Mouse (Mus musculus) heart, embryonic 15.5 days (tissue): Measurements from ENCODE around the gene Nptn. TPM values are rescaled to one million over a fixed set of nuclear protein-coding genes. Genes with fewer than 3 reads are reported as not detected.
"Not testable (repeated sequence)": the region's sequence is repeated elsewhere in the genome, so short reads cannot be mapped to it uniquely, and the experiment has no call there.

ENCODE experiments used
- ATAC-seq: fragments of 200-750 bp; cut with Nextera tagmentation; replicated peaks from 2 replicates; pipeline ENCODE4 v1.8.0; 2017; ENCODE audit warnings: low read depth, moderate TSS enrichment; ENCODE audit not compliant: insufficient number of reproducible peaks, insufficient read depth, low FRiP score
- H3K27ac ChIP-seq: fragments of 300-500 bp; sonication (generic); 2 replicates; pipeline ENCODE4 v1.5.1; 2015; ENCODE audit warnings: mild to moderate bottlenecking, inconsistent platforms
- H3K27me3 ChIP-seq: fragments of 300-500 bp; sonication (generic); 2 replicates; pipeline ENCODE4 v1.6.1; 2015; ENCODE audit warnings: inconsistent platforms
- H3K36me3 ChIP-seq: fragments of 300-500 bp; sonication (generic); 2 replicates; pipeline ENCODE4 v1.6.1; 2015; ENCODE audit warnings: mild to moderate bottlenecking, inconsistent platforms
- H3K4me1 ChIP-seq: fragments of 300-500 bp; sonication (generic); replicated peaks from 2 replicates; pipeline ENCODE4 v1.6.1; 2015; ENCODE audit warnings: inconsistent platforms
- H3K4me2 ChIP-seq: fragments of 300-500 bp; sonication (generic); 2 replicates; pipeline ENCODE4 v1.6.1; 2015; ENCODE audit warnings: inconsistent platforms, mild to moderate bottlenecking, moderate library complexity
- H3K4me3 ChIP-seq: fragments of 300-500 bp; sonication (generic); 2 replicates; pipeline ENCODE4 v1.5.1; 2015; ENCODE audit warnings: mild to moderate bottlenecking, inconsistent platforms
- H3K9ac ChIP-seq: fragments of 300-500 bp; sonication (generic); 2 replicates; pipeline ENCODE4 v1.6.1; 2015; ENCODE audit warnings: mild to moderate bottlenecking, inconsistent platforms
- H3K9me3 ChIP-seq: fragments of 300-500 bp; sonication (generic); replicated peaks from 2 replicates; pipeline ENCODE4 v1.6.1; 2016; ENCODE audit warnings: inconsistent platforms
- WGBS: fragments of 180-500 bp; shearing (Covaris S2); methylation state at CpG from one replicate; pipeline ENCODE4 v1.1.7; 2015; ENCODE audit warnings: mixed read lengths; 5-methylcytosine and 5-hydroxymethylcytosine counted together
- polyA plus RNA-seq: library from polyadenylated mRNA; unstranded; fragments of >200 nt; fragmentation: Nextera tagmentation; extraction: Ambion mirVana; gene quantifications from 2 replicates; pipeline ENCODE4 v1.2.1, GENCODE M21; 2015

Gene Nptn
- polyA plus RNA-seq, 1 experiment from 2014 or later = 103 TPM

- H3K4me2 ChIP-seq = no peak overlapping the region
- H3K4me3 ChIP-seq = no peak overlapping the region
- no peaks in the 10 kb centered on the region for H3K9me3 ChIP-seq
- ATAC-seq = no peak
- H3K4me1 ChIP-seq = no peaks in the 10 kb centered on the region
- H3K9ac ChIP-seq = no peak overlapping the region
- no peaks in the 10 kb centered on the region for H3K36me3 ChIP-seq
- H3K27ac ChIP-seq = no peak overlapping the region
- H3K27me3 ChIP-seq = no peaks in the 10 kb centered on the region
These were observed 14.4 kb upstream of the Nptn start for GRCm38 (mm10) chr9:58567682-58568081.

DNA sequence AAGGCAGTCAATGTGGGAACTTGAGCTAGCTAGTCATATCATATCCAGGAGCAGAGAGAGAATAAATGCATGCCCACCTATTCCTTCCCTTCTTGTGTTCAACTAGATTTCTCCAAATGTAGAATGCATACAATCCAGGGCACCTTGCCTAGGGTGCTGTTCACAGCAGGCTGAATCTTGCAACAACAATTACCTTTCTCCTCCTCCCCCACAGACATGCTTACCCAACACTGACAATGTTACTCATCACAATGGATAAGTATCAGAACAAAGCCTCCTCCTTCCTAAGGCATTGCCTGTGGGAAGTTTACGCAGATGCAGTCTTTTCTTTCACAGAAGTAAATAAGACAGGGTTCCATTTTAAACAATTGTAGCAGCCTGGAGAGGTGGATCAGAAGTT lies 11.0 kb upstream of the Nptn start:
- Histone ChIP-seq H3K9me3 (no peaks in the 10 kb centered on the region), H3K4me1 (no peaks in the 10 kb centered on the region), H3K36me3 (no peaks in the 10 kb centered on the region), H3K27me3 (no peaks in the 10 kb centered on the region), H3K4me2 (no peak overlapping the region), H3K4me3 (no peak overlapping the region), H3K9ac (no peak overlapping the region), H3K27ac (no peak overlapping the region)
- ATAC-seq = no peak
- 88% methylated on average over 1 of the region's 1 CpGs for WGBS

- no peak for ATAC-seq
- peaks cover 9% of the 10 kb centered on the region for H3K4me1 ChIP-seq
- no peak overlapping the region for H3K4me2 ChIP-seq
- 19% methylated on average over 3 of the region's 3 CpGs for WGBS
- H3K9ac ChIP-seq = no peak overlapping the region
- H3K4me3 ChIP-seq = no peak overlapping the region
- no peaks in the 10 kb centered on the region for H3K36me3 ChIP-seq
- H3K27me3 ChIP-seq = no peaks in the 10 kb centered on the region
- H3K9me3 ChIP-seq = no peaks in the 10 kb centered on the region
- no peak overlapping the region for H3K27ac ChIP-seq
These were observed 3.4 kb upstream of the Nptn start for GRCm38 (mm10) chr9:58578669-58579068.

DNA sequence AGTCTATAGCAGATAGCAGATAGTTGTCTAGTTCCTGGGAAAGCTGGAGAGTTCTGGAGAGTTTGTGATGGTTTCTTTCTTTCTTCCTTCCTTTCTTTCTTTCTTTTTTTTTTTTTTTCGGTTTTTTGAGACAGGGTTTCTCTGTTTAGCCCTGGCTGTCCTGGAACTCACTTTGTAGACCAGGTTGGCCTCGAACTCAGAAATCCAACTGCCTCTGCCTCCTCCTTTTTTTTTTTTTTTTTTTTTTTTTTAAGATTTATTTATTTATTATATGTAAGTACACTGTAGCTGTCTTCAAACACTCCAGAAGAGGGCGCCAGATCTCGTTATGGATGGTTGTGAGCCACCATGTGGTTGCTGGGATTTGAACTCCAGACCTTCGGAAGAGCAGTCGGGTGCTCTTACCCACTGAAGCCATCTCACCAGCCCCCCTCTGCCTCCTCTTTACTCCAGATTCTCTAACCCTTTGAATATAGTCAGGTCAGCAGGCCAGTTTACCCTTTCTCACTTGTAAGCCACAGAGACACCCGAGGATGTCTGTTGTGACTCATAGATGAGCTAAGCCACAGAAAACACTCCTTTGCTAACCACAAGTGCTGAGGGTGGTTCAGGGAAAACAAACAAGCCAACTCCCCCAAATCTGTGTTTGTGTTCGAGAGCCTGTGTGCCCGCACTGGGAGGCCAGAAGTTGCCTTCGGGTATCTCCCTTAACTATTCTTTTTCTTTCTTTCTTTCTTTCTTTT lies 1.4 kb upstream of the Nptn start:
- WGBS = 70% methylated on average over 10 of the region's 10 CpGs
- not testable (repeated sequence) for H3K27me3 ChIP-seq, H3K36me3 ChIP-seq, ATAC-seq, H3K9me3 ChIP-seq, H3K9ac ChIP-seq, H3K4me3 ChIP-seq
- peak overlapping the region; percentile 91 for H3K27ac ChIP-seq
- peak overlapping the region; percentile 79; the same call in 1 of the 2 replicates for H3K4me2 ChIP-seq
- H3K4me1 ChIP-seq = peaks cover 18% of the 10 kb centered on the region

DNA sequence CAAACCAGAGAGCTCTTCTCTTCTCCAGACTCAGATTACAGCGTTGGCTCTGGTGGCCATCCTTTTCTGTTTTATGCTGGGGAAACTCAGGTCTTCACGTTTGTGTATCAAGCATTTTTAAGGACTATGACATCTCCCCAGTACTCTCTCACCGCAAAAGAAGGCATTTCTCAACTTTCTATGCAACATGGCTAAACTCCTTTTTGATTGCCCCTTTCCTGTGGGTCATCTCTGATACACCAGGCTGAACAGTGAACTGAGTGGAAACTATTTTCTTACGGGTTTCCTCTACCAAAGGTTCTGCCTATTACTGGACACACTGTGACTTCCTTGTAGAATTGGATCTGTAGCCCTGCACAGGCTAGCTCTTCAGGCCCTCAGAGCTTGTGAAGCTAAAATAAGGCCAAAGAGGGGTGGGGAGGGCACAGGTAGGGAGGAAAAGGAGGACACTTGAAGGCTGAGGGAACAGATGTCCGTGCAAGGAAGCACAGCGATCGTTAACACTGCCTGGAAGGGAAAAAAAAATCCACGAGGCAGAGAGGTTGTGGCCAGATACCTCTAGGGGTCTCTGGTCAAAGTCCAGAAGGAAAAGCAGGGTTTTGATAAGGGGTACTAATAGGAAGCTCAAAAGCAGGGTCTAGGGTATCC lies 633 bp upstream of the Nptn start:
- Histone ChIP-seq H3K27me3 (no peaks in the 10 kb centered on the region), H3K4me2 (peak overlapping the region; percentile 79), H3K4me3 (peak overlapping the region; percentile 51), H3K4me1 (peaks cover 18% of the 10 kb centered on the region), H3K36me3 (no peaks in the 10 kb centered on the region), H3K27ac (peak overlapping the region; percentile 91), H3K9ac (peak overlapping the region; percentile 61), H3K9me3 (no peaks in the 10 kb centered on the region)
- peak; percentile 5 for ATAC-seq
- WGBS = 23% methylated on average over 8 of the region's 8 CpGs

- Histone ChIP-seq H3K27me3 (no peaks in the 10 kb centered on the region), H3K36me3 (no peaks in the 10 kb centered on the region), H3K4me1 (peaks cover 18% of the 10 kb centered on the region), H3K27ac (peak overlapping the region; percentile 99), H3K9ac (peak overlapping the region; percentile 99), H3K4me2 (peak overlapping the region; percentile 74), H3K9me3 (no peaks in the 10 kb centered on the region), H3K4me3 (peak overlapping the region; percentile 99)
- ATAC-seq = peak; percentile 40; the same call in 1 of the 2 replicates
- WGBS = under 1% methylated on average over 42 of the region's 42 CpGs
These were observed 684 bp downstream of the Nptn start for GRCm38 (mm10) chr9:58582581-58583266.

DNA sequence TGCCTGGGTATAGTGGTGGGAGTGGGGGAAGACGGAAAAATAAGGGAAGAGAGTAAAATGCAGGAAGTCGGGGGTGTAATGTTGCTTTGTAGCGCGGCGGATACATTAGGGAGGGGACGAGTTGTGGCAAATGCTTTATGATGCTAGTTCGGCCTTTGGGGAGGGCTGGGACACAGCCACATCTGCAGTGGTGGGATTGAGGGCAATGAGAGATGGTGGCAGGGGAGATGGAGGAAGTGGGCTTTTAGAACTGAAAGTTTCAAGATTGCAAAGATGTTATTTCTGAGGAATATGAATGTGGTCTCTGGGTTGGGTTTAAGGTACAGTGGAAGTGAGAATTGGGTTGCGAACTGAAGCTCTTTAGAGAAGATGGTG lies 1.2 kb downstream of the Nptn start:
- Histone ChIP-seq H3K9ac (peak overlapping the region; percentile 99), H3K4me3 (peak overlapping the region; percentile 99), H3K27me3 (no peaks in the 10 kb centered on the region), H3K4me2 (peak overlapping the region; percentile 74), H3K36me3 (no peaks in the 10 kb centered on the region), H3K4me1 (peaks cover 18% of the 10 kb centered on the region), H3K27ac (peak overlapping the region; percentile 99), H3K9me3 (no peaks in the 10 kb centered on the region)
- 1% methylated on average over 8 of the region's 8 CpGs for WGBS
- ATAC-seq = no peak

DNA sequence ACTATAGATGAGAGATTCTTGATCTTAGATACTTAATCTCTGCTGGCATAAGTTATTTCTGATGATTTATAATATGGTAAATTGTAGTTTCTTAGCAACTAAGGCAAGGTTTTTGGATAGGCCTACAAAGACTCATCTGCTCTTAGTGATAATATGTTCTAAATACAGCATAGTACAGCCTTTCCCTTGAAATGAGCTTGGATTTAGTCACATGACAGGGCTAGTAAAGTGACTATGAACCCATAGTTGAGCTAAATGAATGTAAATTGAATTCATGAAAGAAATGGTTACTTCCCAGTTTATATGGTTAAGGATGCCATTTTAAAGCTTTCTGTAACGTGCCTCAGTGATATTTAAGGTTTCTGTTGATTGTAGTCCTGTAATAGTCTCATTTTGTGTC lies 2.3 kb downstream of the Nptn start:
- Histone ChIP-seq H3K4me1 (peaks cover 24% of the 10 kb centered on the region), H3K9me3 (no peaks in the 10 kb centered on the region), H3K27ac (no peak overlapping the region), H3K36me3 (no peaks in the 10 kb centered on the region), H3K9ac (no peak overlapping the region), H3K27me3 (no peaks in the 10 kb centered on the region), H3K4me3 (no peak overlapping the region), H3K4me2 (no peak overlapping the region)
- 86% methylated on average over 1 of the region's 1 CpGs for WGBS
- no peak for ATAC-seq

DNA sequence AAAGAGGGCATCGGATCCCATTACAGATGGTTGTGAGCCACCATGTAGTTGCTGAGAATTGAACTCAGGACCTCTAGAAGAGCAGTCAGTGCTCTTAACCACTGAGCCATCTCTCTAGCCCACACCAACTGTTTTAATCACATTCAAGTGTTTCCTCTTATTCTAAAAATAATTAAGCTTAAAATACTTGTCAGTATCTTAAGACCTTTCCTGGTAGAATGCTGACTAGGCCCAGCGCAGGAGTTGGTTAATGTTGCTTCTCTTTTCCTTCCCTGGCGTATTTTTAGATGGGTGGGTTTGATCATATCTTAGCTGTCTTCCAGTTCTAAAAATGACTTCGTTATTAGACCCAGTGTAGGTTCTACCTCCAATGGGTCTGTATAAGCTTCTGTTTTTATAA lies 6.6 kb downstream of the Nptn start:
- peaks cover 23% of the 10 kb centered on the region for H3K4me1 ChIP-seq
- H3K4me2 ChIP-seq = no peak overlapping the region
- H3K36me3 ChIP-seq = no peaks in the 10 kb centered on the region
- H3K27me3 ChIP-seq = no peaks in the 10 kb centered on the region
- 52% methylated on average over 4 of the region's 4 CpGs for WGBS
- no peak overlapping the region for H3K27ac ChIP-seq
- H3K9me3 ChIP-seq = no peaks in the 10 kb centered on the region
- no peak for ATAC-seq
- H3K9ac ChIP-seq = no peak overlapping the region
- no peak overlapping the region for H3K4me3 ChIP-seq

- WGBS = 98% methylated on average over 1 of the region's 1 CpGs
- no peak overlapping the region for H3K4me3 ChIP-seq
- no peak overlapping the region for H3K27ac ChIP-seq
- no peak for ATAC-seq
- no peaks in the 10 kb centered on the region for H3K36me3 ChIP-seq
- no peaks in the 10 kb centered on the region for H3K9me3 ChIP-seq
- H3K4me2 ChIP-seq = no peak overlapping the region
- no peaks in the 10 kb centered on the region for H3K27me3 ChIP-seq
- peaks cover 13% of the 10 kb centered on the region for H3K4me1 ChIP-seq
- H3K9ac ChIP-seq = no peak overlapping the region
These were observed 13.3 kb downstream of the Nptn start for GRCm38 (mm10) chr9:58595313-58595712.

DNA sequence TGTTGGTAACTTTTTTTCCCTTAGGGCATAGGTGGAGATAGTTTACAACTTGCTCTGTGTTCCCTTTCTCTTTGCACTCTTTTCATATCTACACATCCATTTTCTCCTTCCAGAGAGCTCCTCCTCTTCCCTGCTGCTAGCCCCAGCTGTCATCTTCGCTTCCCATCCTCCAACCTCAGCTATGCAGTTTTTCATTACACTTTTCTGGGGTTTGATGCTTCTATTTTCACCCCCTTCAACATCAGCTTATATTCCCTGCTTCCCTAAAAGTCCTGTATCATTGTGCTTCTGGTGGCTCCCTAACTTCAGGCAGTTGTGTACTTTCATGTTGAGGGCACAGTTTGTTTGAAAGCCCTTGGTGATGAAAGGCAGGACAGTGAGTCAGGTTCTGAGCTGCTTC lies 31.8 kb downstream of the Nptn start:
- Histone ChIP-seq H3K4me3 (no peak overlapping the region), H3K4me2 (no peak overlapping the region), H3K36me3 (no peaks in the 10 kb centered on the region), H3K27ac (peak overlapping the region; percentile 64), H3K27me3 (no peaks in the 10 kb centered on the region), H3K9me3 (no peaks in the 10 kb centered on the region), H3K9ac (no peak overlapping the region), H3K4me1 (peaks cover 23% of the 10 kb centered on the region)
- 81% methylated on average over 1 of the region's 1 CpGs for WGBS
- no peak for ATAC-seq
